Comparison of ENCODE assay signal across 29 mouse cellular contexts in genomic region chr1:120741091-120741740, GRCm38 (mm10).
A peak's percentile ranks its signal among the peaks of the same experiment; 100 is the strongest.
DNase-seq lines count a peak whose midpoint lies in the region; ATAC-seq lines count a peak whose summit lies in the region.
"Had no signal": no experiment of that assay in that cellular context is flagged by ENCODE, and none has a peak within 500 bp of the region (broad histone marks: within the 10 kb centered on the region; RNA-seq: fewer than 3 reads in every experiment).

No protein-coding gene starts in this region.

- no peak overlapping the region for H3K4me3 ChIP-seq in neural tube, embryonic 15.5 days (replicated peaks)
- H3K4me3 ChIP-seq in limb, embryonic 10.5 days: no peak overlapping the region
- H3K4me3 ChIP-seq in limb, embryonic 15.5 days: no peak overlapping the region
- H3K4me3 ChIP-seq: embryonic facial prominence, embryonic 13.5 days; erythroblast, embryonic 14.5 days; hindbrain, embryonic 12.5 days; kidney, embryonic 15.5 days; liver, embryonic 15.5 days had no signal

- H3K36me3 ChIP-seq in neural tube, embryonic 15.5 days: no peaks in the 10 kb centered on the region
- no peaks in the 10 kb centered on the region for H3K36me3 ChIP-seq in limb, embryonic 10.5 days
- no peaks in the 10 kb centered on the region for H3K36me3 ChIP-seq in limb, embryonic 15.5 days
- H3K36me3 ChIP-seq: embryonic facial prominence, embryonic 13.5 days; G1E; hindbrain, embryonic 12.5 days; kidney, embryonic 15.5 days; liver, embryonic 15.5 days had no signal

- ATAC-seq in neural tube, embryonic 15.5 days (ENCODE audit: low FRiP score): no peak
- no peak for ATAC-seq in limb, embryonic 15.5 days (ENCODE audit: insufficient number of reproducible peaks, low FRiP score, low TSS enrichment, low read depth)
- ATAC-seq: forebrain, embryonic 16.5 days; Patski had no signal

- H3K27me3 ChIP-seq in neural tube, embryonic 15.5 days (replicated peaks): no peaks in the 10 kb centered on the region
- H3K27me3 ChIP-seq in limb, embryonic 10.5 days (ENCODE audit: low read depth, poor library complexity, severe bottlenecking): peaks cover 42% of the 10 kb centered on the region
- 0 out of 2 replicates have a peak, but pooled peaks cover under 1% of the 10 kb centered on the region for H3K27me3 ChIP-seq in limb, embryonic 15.5 days
- H3K27me3 ChIP-seq: hindbrain, embryonic 12.5 days; kidney, embryonic 15.5 days; liver, embryonic 15.5 days; Patski had no signal

- no peaks in the 10 kb centered on the region for H3K4me1 ChIP-seq in neural tube, embryonic 15.5 days
- H3K4me1 ChIP-seq in limb, embryonic 10.5 days: peaks cover 35% of the 10 kb centered on the region
- H3K4me1 ChIP-seq in limb, embryonic 15.5 days: peaks cover 12% of the 10 kb centered on the region
- H3K4me1 ChIP-seq: hindbrain, embryonic 12.5 days; kidney, embryonic 15.5 days; liver, embryonic 15.5 days had no signal

- WGBS in neural tube, embryonic 15.5 days: 88% methylated on average over 16 of the region's 16 CpGs
- WGBS in limb, embryonic 10.5 days: 24% methylated on average over 16 of the region's 16 CpGs
- WGBS in limb, embryonic 15.5 days: 32% methylated on average over 16 of the region's 16 CpGs

- no peak overlapping the region for H3K4me2 ChIP-seq in neural tube, embryonic 15.5 days
- 0 out of 2 replicates have a peak overlapping the region, but pooled peaks have one; percentile 10 for H3K4me2 ChIP-seq in limb, embryonic 15.5 days
- H3K4me2 ChIP-seq: embryonic facial prominence, embryonic 13.5 days; hindbrain, embryonic 12.5 days; kidney, embryonic 15.5 days; liver, embryonic 15.5 days; lung, embryonic 14.5 days had no signal

- no peak overlapping the region for H3K9ac ChIP-seq in neural tube, embryonic 15.5 days (replicated peaks)
- H3K9ac ChIP-seq in limb, embryonic 15.5 days: no peak overlapping the region
- H3K9ac ChIP-seq: embryonic facial prominence, embryonic 13.5 days; hindbrain, embryonic 12.5 days; kidney, embryonic 15.5 days; liver, embryonic 15.5 days; lung, embryonic 14.5 days had no signal

- no peak overlapping the region for H3K27ac ChIP-seq in neural tube, embryonic 15.5 days (replicated peaks)
- peak overlapping the region; percentile 51 for H3K27ac ChIP-seq in limb, embryonic 10.5 days
- no peak overlapping the region for H3K27ac ChIP-seq in limb, embryonic 15.5 days
- H3K27ac ChIP-seq: embryonic facial prominence, embryonic 13.5 days; hindbrain, embryonic 12.5 days; kidney, embryonic 15.5 days; liver, embryonic 15.5 days had no signal

- no peaks in the 10 kb centered on the region for H3K9me3 ChIP-seq in neural tube, embryonic 15.5 days (replicated peaks)
- no peaks in the 10 kb centered on the region for H3K9me3 ChIP-seq in limb, embryonic 10.5 days (replicated peaks)
- no peaks in the 10 kb centered on the region for H3K9me3 ChIP-seq in limb, embryonic 15.5 days
- H3K9me3 ChIP-seq: embryonic facial prominence, embryonic 13.5 days; hindbrain, embryonic 12.5 days; kidney, embryonic 15.5 days; liver, embryonic 15.5 days had no signal

- peak; percentile 43 for DNase-seq in embryo, embryonic 10.5 days (ENCODE audit: low spot score)
- DNase-seq in embryo, embryonic 9.5 days (ENCODE audit: extremely low spot score): no peak
- DNase-seq in neural tube, embryonic 10.5 days (ENCODE audit: extremely low spot score, low spot score): peak; percentile 39
- DNase-seq in limb, embryonic 10.5 days (ENCODE audit: low spot score): peak; percentile 88
- no peak for DNase-seq in frontal cortex, adult 2 months (ENCODE audit: extremely low spot score in 1 of 2, low spot score in 1 of 2)
- no peak for DNase-seq in natural killer cell, adult 2 months (ENCODE audit: low spot score in 2 of 2)
- DNase-seq: adrenal gland, postnatal 25 days; cerebellum, adult 11-12 months; cerebellum, adult 9-11 months; gastrocnemius, postnatal 10 days; heart, postnatal 14 days; kidney, adult 11 months; kidney, postnatal 25 days; lung, embryonic 14.5 days; lung, postnatal 14 days; midbrain, embryonic 14.5 days; right cerebral cortex, adult 18-20 months; right cerebral cortex, postnatal 4 days; thymus, postnatal 14 days had no signal

Comparison
In these comparisons a context has a peak if more than half of its experiments do, and no peak if none do; other contexts are left out.
1. DNase-seq: peak in embryo, embryonic 10.5 days (single experiment), neural tube, embryonic 10.5 days (single experiment) and limb, embryonic 10.5 days (single experiment); none in embryo, embryonic 9.5 days (single experiment), frontal cortex, adult 2 months (0 of 2) and natural killer cell, adult 2 months (0 of 2).